Mouse (Mus musculus): ENCODE measurements around the gene Fbp2. TPM values are rescaled to one million over a fixed set of nuclear protein-coding genes. Genes with fewer than 3 reads are reported as not detected.

The Fbp2 gene
- 14.2 and 14.3 TPM in 2 replicates for polyA plus RNA-seq (2015; fragmentation: Nextera tagmentation; extraction: Ambion mirVana)

DNA sequence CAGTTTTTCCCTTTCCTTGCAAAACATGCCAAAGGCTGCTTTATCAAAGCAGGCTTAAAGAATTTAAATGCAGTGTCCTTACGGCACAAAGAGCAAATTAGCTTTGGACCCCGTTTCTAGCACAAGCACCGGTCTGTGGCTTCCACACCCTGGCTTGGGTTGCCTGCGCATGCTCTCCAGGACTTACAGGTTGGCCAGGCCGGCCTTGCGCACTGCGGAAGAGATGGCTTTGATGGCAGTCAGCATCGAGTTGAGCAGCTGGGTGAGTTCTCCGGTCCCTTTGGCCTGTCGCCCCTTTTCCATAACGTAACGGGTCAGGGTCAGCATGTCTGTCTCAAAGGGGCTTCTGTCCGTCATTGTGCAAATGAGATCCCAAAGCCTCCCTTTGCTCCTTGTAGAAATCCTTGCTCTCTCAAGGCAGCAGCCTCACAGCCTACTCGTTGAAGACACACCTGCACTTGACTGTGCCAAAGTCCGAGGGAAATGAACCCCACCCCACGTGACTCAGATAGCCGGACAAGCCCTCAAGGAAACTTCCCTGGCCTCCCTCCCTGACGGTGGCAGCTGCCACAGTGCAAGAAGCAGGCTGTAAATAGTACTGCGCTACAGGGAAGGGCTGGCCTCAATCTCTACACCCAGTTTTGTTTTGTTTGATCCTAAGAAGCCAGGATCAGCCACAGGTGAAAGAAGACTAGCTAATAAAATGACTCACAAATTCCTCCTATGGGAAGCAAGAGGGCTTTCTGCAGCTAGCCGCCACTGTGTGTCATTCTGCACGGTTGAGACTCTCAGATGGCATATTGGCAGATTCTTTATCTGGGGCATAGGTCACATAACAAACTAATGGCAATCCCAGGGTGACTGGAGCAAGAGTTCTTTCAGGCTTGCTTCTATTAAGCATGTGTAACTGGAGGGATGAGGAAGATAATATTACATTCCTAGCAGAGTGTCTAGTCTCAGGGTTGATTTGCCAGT lies at the start of gene Fbp2:
Gene Fbp2 (minus strand): TSS at position 482 of the 975 bp plus-strand sequence.
- WGBS, result 63% methylated on average over 21 of the region's 21 CpGs
- H3K4me3 ChIP-seq (replicated peaks), result no peak within 1 kb of the TSS
- no peak within 1 kb of the TSS for H3K27ac ChIP-seq

GRCm38 (mm10) chr13:62907527-62908162 lies 49.4 kb upstream of the Fbp2 start:
- H3K9me3 ChIP-seq (replicated peaks), result no peaks in the 10 kb centered on the region
- peak; percentile 61 for ATAC-seq (replicated peaks; ENCODE audit: low FRiP score)
- H3K4me2 ChIP-seq, result peak overlapping the region; percentile 30; the same call in 1 of the 2 replicates
- peaks cover 16% of the 10 kb centered on the region for H3K4me1 ChIP-seq
- no peak overlapping the region for H3K9ac ChIP-seq
- H3K4me3 ChIP-seq (replicated peaks), result no peak overlapping the region
- H3K27me3 ChIP-seq, result no peaks in the 10 kb centered on the region
- peak overlapping the region; percentile 63 for H3K27ac ChIP-seq
- no peaks in the 10 kb centered on the region for H3K36me3 ChIP-seq
- 63% methylated on average over 14 of the region's 14 CpGs for WGBS

More for the DNA sequence above, at the start of gene Fbp2:
- Histone ChIP-seq H3K9ac (no peak within 1 kb of the TSS), H3K4me1 (peaks cover 8% of the 10 kb centered on the region; the same call in 1 of the 2 replicates), H3K36me3 (no peaks in the 10 kb centered on the region), H3K4me2 (no peak within 1 kb of the TSS), H3K27me3 (no peaks in the 10 kb centered on the region), H3K9me3 (replicated peaks) (no peaks in the 10 kb centered on the region)
- no peak for ATAC-seq (replicated peaks; ENCODE audit: low FRiP score)

DNA sequence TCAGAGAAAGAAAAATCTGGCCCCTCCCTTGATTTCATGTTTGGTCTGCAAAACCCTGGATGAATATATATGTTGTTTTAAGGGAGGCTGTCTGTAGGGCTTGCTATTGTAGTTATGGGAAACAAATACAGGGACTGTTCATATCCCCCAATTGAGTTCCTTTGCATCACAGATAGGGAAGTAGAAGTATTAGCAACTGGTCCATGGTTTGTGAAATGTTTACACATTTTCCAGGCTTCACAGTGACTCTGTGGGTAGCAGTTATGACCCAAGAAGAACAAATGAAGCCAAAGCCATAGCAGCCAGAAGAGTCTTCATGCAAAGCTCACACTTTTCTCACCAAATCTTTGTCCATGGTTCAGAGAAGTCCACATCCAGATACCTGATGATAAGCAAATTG lies 42.9 kb upstream of the Fbp2 start:
- Histone ChIP-seq H3K9me3 (replicated peaks) (no peaks in the 10 kb centered on the region), H3K27ac (no peak overlapping the region)
- ATAC-seq (replicated peaks; ENCODE audit: low FRiP score), result no peak

GRCm38 (mm10) chr13:62897927-62898646 lies 39.9 kb upstream of the Fbp2 start:
- Histone ChIP-seq H3K27me3 (no peaks in the 10 kb centered on the region), H3K4me2 (no peak overlapping the region), H3K4me1 (no peaks in the 10 kb centered on the region), H3K27ac (no peak overlapping the region), H3K9ac (no peak overlapping the region), H3K9me3 (replicated peaks) (no peaks in the 10 kb centered on the region), H3K36me3 (no peaks in the 10 kb centered on the region), H3K4me3 (replicated peaks) (no peak overlapping the region)
- 87% methylated on average over 4 of the region's 4 CpGs for WGBS
- no peak for ATAC-seq (replicated peaks; ENCODE audit: low FRiP score)

More for the DNA sequence above, 42.9 kb upstream of the Fbp2 start:
- Histone ChIP-seq H3K9ac (no peak overlapping the region), H3K4me2 (no peak overlapping the region), H3K27me3 (no peaks in the 10 kb centered on the region), H3K36me3 (no peaks in the 10 kb centered on the region), H3K4me3 (replicated peaks) (no peak overlapping the region), H3K4me1 (no peaks in the 10 kb centered on the region)

GRCm38 (mm10) chr13:62893044-62893842 lies 35.0 kb upstream of the Fbp2 start:
- Histone ChIP-seq H3K4me2 (no peak overlapping the region), H3K27ac (no peak overlapping the region), H3K4me1 (peaks cover 2% of the 10 kb centered on the region), H3K9ac (no peak overlapping the region), H3K4me3 (replicated peaks) (no peak overlapping the region), H3K27me3 (peaks cover 18% of the 10 kb centered on the region), H3K36me3 (no peaks in the 10 kb centered on the region), H3K9me3 (replicated peaks) (no peaks in the 10 kb centered on the region; the same call in 1 of the 2 replicates)
- ATAC-seq (replicated peaks; ENCODE audit: low FRiP score), result no peak
- 77% methylated on average over 9 of the region's 9 CpGs for WGBS

DNA sequence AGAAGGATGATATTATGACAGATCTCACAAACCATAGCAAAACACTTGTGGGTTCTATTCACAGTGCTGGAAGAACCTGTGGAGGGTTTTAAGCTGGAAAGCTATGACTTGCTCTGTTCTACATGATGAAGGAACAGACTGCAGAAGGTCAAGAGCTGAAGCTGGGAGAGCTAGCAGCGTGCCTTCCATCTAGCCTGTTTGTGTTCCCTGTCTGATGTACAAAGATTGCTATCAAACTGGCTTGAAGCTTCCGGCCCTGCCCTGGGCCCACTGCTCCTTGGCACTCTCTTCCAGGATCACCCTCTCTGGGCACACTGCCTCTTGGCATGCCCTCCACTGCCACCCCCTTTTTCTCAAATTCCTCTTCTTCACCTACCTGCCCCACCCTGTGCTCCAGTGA lies 31.1 kb upstream of the Fbp2 start:
- H3K9ac ChIP-seq, result no peak overlapping the region
- 79% methylated on average over 2 of the region's 2 CpGs for WGBS
- peaks cover 39% of the 10 kb centered on the region for H3K27me3 ChIP-seq
- H3K36me3 ChIP-seq, result no peaks in the 10 kb centered on the region
- peaks cover 13% of the 10 kb centered on the region for H3K4me1 ChIP-seq
- H3K27ac ChIP-seq, result no peak overlapping the region
- no peak for ATAC-seq (replicated peaks; ENCODE audit: low FRiP score)
- H3K4me2 ChIP-seq, result no peak overlapping the region
- no peaks in the 10 kb centered on the region; the same call in 1 of the 2 replicates for H3K9me3 ChIP-seq (replicated peaks)
- H3K4me3 ChIP-seq (replicated peaks), result no peak overlapping the region

DNA sequence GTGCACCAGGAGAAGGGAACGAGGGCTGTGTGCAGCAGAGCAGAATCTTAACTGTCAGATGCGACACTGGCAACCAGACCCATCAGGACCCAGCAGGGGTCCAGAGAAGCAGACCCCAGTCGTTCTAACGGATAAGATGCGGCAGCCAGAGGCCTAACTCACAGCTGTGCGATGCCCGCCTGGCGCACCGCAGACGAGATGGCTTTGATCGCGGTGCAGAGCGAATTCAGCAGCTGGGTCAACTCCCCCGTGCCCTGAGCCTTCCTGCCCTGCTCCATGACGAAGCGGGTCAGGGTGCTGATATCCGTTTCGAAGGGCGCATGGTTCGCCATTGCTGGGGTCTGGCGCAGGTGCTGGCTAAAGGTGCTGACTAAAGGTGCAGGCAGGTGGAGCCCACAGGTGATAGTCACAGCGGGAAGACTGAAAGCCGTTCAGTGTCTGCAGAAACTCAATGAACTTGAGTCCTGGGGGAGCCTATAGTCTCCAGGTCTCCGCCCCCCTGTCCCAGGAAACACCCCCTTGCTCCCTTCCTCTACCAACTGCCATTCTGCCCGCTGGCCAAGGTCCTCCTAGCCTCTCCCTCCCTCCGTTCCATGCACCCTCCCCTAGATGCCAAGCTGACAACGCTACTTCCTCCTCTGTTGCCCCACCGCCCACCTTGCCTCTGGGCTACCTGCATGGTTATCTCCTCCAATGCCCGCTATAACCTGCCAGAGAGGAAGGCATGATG lies 29.7 kb upstream of the Fbp2 start, which contains the start of gene Fbp1:
Gene Fbp1 (minus strand): TSS at position 571 of the 730 bp plus-strand sequence.
- Histone ChIP-seq H3K4me2 (peak within 1 kb of the TSS; percentile 66), H3K9me3 (replicated peaks) (no peaks in the 10 kb centered on the region; the same call in 1 of the 2 replicates), H3K27ac (no peak within 1 kb of the TSS), H3K27me3 (peaks cover 39% of the 10 kb centered on the region), H3K4me1 (peaks cover 13% of the 10 kb centered on the region), H3K36me3 (no peaks in the 10 kb centered on the region), H3K9ac (no peak within 1 kb of the TSS), H3K4me3 (replicated peaks) (peak within 1 kb of the TSS; percentile 40)
- ATAC-seq (replicated peaks; ENCODE audit: low FRiP score), result peak; percentile 85
- 3% methylated on average over 29 of the region's 29 CpGs for WGBS

DNA sequence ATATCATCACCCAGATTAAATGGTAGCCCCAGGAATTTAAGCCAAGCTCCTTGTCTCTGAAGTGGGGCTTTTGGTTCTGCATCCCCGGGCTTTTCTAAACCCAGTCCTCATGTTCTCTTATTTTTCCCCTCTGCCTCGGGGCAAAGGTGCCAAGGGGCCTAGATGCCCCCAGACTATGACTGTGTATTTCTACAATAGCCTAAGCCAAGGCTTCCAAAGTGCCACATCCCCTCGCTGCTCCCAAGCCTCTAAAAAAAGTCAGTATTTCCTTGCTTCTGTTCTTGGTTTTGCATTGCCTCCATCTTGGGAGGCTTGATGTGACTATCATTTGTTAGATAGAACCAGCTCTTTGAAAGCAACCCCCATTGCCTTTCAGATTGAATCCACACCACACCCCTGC lies 26.3 kb upstream of the Fbp2 start:
- no peaks in the 10 kb centered on the region for H3K9me3 ChIP-seq (replicated peaks)

GRCm38 (mm10) chr13:62883925-62884324 lies 25.7 kb upstream of the Fbp2 start:
- ATAC-seq (replicated peaks; ENCODE audit: low FRiP score), result no peak
- Histone ChIP-seq H3K4me1 (peaks cover 20% of the 10 kb centered on the region), H3K27me3 (peaks cover 28% of the 10 kb centered on the region), H3K4me2 (no peak overlapping the region), H3K36me3 (no peaks in the 10 kb centered on the region), H3K9ac (no peak overlapping the region), H3K27ac (no peak overlapping the region), H3K4me3 (replicated peaks) (no peak overlapping the region), H3K9me3 (replicated peaks) (no peaks in the 10 kb centered on the region)
- 83% methylated on average over 9 of the region's 9 CpGs for WGBS

More for the DNA sequence above, 26.3 kb upstream of the Fbp2 start:
- Histone ChIP-seq H3K4me1 (peaks cover 20% of the 10 kb centered on the region), H3K27me3 (peaks cover 34% of the 10 kb centered on the region), H3K36me3 (no peaks in the 10 kb centered on the region), H3K4me2 (no peak overlapping the region), H3K27ac (no peak overlapping the region), H3K4me3 (replicated peaks) (no peak overlapping the region), H3K9ac (no peak overlapping the region)
- WGBS, result 76% methylated on average over 3 of the region's 3 CpGs
- no peak for ATAC-seq (replicated peaks; ENCODE audit: low FRiP score)

DNA sequence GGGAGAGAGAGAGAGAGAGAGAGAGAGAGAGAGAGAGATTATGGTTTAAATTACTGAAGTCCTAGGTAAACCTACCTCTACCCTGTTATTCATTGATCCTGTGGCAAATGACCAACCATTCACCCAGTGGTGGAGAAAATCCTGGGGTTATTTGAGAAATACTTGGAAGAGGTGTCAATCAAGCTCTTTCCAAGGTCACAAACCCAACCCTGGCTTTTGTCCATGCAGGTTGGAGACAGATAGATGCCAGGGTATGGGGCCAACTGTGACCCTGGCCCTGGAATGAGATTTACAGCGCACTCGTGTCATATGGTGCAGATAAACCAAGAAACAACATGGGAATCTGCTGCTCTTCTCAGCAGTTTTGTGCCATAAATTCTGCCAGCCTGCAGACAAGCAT lies 25.2 kb upstream of the Fbp2 start:
- Histone ChIP-seq H3K4me1 (peaks cover 19% of the 10 kb centered on the region), H3K4me3 (replicated peaks) (no peak overlapping the region), H3K9me3 (replicated peaks) (no peaks in the 10 kb centered on the region), H3K4me2 (no peak overlapping the region), H3K9ac (no peak overlapping the region), H3K27ac (no peak overlapping the region), H3K27me3 (peaks cover 23% of the 10 kb centered on the region), H3K36me3 (no peaks in the 10 kb centered on the region)
- 69% methylated on average over 2 of the region's 2 CpGs for WGBS
- no peak for ATAC-seq (replicated peaks; ENCODE audit: low FRiP score)
